Mouse (Mus musculus) spleen, adult 2 months (tissue): ENCODE measurements at regions not wholly inside any gene's neighbourhood (a gene's known extent, or its start where the extent isn't known, plus 50 kb on each side); places are given as distances from the start of the nearest gene placed in this dataset.

Experiments
- CTCF ChIP-seq: fragments of 200-500 bp; IDR thresholded peaks from 2 replicates; pipeline ENCODE4 v1.5.1; 2011; ENCODE audit warnings: mild to moderate bottlenecking, inconsistent platforms; ENCODE audit not compliant: insufficient read depth, insufficient read length, insufficient replicate concordance; ENCODE audit errors: extremely low read depth
- POLR2A ChIP-seq: fragments of 200-500 bp; IDR thresholded peaks from 2 replicates; pipeline ENCODE4 v1.6.1; 2011; ENCODE audit warnings: low read depth, low read length, inconsistent platforms

GRCm38 (mm10) chr12:86823855-86824589, 60.6 kb downstream of the Irf2bpl start:
- no peak for TF ChIP-seq CTCF
- TF ChIP-seq POLR2A: no peak
